Mouse (Mus musculus) megakaryocyte progenitor cell, adult 5-6 weeks (primary cell): ENCODE results near the gene Olfr31. TPM values are rescaled to one million over a fixed set of nuclear protein-coding genes. Genes with fewer than 3 reads are reported as not detected.

Source experiments
- ATAC-seq: replicated peaks from 2 replicates; pipeline ENCODE4 v1.8.0; 2016; ENCODE audit warnings: mild to moderate bottlenecking, moderate TSS enrichment, inconsistent platforms; ENCODE audit not compliant: poor library complexity
- total RNA-seq, 2 experiments: library from RNA; stranded (forward) in 1 of 2; stranded (reverse) in 1 of 2; fragments of 157-497, 149-512 nt in 1 of 2; fragments of 200-1000 nt in 1 of 2; gene quantifications; 2 replicates each; pipeline versions ENCODE4 v1.2.3 to v1.2.4; 2015 to 2017

Gene Olfr31
- total RNA-seq (2015) (not detected in 2 replicates), total RNA-seq (2017) (not detected in 2 replicates)

DNA sequence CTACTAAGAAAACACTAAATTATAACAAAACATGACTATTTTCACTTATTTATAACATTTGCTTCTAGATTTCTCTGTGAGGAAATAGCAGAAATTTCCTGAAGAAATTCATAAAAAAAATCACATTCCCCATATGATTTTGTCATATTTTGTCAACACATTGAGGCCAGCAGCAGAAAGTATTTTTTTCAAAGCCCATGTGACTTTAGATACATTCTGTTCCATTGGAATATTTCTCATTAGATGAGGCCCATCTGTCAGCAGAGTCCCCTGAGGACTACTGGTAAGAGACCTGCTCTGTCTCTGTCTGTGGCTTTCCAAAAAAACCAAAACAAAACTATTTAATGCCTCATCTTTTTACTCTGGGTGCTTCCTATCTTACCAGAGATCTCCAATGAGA, at the start of gene Olfr31:
TSS of gene Olfr31 (plus strand) at position 301 of the 400 bp plus-strand sequence.
- ATAC-seq: no peak

- ATAC-seq: peak; percentile 100
Measured at GRCm38 (mm10) chr14:14294426-14294825, 28.2 kb upstream of the Olfr31 start.

- ATAC-seq: no peak
Measured at GRCm38 (mm10) chr14:14308938-14309337, 13.7 kb upstream of the Olfr31 start.

- no peak for ATAC-seq
Measured at GRCm38 (mm10) chr14:14309416-14309815, 13.2 kb upstream of the Olfr31 start.

- ATAC-seq: peak; percentile 60
Measured at GRCm38 (mm10) chr14:14345113-14345871, 22.7 kb downstream of the Olfr31 start.

DNA sequence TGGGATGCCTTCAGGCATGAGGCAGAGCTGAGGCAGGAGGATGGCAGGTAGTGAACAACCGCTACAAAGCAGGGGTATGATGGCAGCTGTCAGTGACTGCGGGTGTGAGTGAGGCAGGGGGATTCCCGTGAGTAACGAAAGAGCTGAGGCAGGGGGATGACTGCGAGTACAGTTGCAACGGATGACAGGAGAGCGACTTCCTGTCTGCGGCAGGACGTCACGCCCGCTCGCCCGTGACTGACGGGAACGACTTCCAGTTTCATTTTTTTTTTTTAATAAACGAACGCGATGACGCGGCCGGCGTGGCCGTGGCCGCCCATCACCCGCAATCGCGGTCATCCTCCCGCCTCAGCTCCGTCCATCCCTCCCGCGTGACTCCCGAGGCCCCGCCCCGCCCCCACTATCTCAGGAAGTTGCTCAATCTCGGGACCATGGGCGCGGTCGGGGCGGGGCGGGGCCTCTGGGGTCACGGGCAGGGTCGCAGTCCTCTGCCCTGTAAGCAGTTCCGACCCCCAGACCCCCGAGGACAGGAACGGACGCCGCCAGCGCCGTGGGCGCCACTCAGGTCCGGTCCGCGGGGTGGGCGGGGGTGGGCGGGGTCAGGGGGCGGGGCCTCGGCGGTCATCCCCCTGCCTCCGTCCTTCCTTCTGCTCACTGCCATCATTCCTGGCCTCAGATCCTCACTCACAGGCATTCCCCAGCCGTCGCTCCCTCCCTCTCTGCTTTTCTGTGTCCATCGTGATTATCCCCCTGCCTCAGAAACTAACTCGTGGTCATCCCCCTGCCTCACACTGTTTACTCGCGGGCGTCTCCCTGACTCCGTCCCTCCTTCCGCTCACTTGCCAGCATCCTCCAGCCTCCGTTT, 23.6 kb downstream of the Olfr31 start, which contains the start of gene Il3ra:
TSS of gene Il3ra (plus strand) at position 328 of the 865 bp plus-strand sequence.
- ATAC-seq: peak; percentile 41

- ATAC-seq: no peak
Measured at GRCm38 (mm10) chr14:14346813-14347100, 24.1 kb downstream of the Olfr31 start.

GRCm38 (mm10) chr14:14347151-14347835, 24.7 kb downstream of the Olfr31 start:
- peak; percentile 1; the same call in 1 of the 2 replicates for ATAC-seq

DNA sequence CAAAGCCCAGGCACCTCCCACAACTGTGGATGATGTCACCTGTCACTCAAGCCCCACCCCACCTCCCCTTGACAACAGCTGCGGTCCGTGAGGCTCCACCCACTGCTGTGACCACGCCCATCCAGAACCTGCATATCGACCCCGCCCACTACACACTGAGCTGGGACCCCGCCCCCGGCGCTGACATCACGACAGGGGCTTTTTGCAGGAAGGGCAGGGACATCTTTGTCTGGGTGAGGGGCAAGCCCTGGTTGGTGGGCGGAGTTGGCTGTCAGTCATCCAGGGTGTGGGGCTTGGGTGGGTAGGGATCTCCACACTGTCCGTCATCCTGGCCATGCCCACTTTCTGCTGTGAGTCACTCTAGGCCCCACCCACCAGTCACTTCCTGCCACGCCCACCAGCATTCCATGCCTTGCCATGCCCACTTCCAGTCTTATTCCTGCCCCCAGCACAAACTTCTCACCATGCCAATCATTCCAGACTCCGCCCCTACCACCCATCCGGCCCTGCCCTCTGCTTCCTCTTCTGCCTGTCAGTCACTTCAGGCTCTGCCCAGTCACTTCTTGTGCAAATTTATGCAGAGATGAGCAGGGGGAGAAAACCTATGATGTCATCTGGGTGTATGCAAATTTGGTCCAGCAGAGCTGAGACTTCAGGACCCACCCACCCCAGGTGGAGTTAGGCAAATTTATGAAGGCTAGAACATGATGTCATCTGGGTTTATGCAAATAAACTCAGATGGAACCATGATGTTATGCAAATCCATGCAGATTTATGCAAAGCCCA, 25.4 kb downstream of the Olfr31 start:
- peak; percentile 6 for ATAC-seq

- ATAC-seq: no peak
Measured at GRCm38 (mm10) chr14:14348674-14349401, 26.2 kb downstream of the Olfr31 start.

DNA sequence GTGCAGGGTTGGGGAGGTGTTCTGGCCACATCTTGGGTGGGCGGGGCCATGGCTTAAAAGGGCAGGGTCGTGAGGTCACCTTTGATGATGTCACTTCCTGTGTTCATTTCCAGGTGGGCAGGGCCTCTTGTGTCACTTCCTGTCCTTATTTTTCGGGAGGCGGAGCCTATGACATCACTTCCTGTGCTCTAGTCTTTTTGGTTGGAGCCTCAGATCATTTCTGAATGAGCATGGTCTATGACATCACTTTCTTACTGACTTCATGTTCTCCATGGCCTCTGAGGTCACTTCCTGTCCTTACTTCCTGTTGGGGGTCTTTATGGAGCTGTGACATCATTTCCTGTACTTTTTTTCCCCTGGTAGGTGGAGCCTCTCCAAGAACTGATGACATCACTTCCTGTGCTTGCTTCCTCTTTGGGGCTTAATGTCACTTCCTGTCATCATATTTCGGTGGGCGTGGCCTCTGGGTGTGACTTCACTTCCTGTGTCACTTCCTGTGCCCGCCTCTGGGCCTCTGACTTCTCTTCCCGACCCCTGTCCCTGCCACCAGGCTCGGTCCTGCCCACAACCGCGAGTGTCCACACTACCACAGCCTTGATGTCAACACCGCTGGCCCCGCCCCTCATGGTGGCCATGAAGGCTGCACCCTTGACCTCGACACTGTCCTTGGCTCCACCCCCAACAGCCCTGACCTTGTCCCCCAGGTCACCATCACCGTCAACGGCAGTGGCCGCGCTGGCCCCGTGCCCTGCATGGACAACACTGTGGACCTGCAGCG, 27.0 kb downstream of the Olfr31 start:
- ATAC-seq: 0 out of 2 replicates have a peak, but pooled peaks have one; percentile 1

GRCm38 (mm10) chr14:14350263-14351147, 27.9 kb downstream of the Olfr31 start:
- no peak for ATAC-seq

GRCm38 (mm10) chr14:14351148-14351455, 28.5 kb downstream of the Olfr31 start:
- no peak for ATAC-seq

DNA sequence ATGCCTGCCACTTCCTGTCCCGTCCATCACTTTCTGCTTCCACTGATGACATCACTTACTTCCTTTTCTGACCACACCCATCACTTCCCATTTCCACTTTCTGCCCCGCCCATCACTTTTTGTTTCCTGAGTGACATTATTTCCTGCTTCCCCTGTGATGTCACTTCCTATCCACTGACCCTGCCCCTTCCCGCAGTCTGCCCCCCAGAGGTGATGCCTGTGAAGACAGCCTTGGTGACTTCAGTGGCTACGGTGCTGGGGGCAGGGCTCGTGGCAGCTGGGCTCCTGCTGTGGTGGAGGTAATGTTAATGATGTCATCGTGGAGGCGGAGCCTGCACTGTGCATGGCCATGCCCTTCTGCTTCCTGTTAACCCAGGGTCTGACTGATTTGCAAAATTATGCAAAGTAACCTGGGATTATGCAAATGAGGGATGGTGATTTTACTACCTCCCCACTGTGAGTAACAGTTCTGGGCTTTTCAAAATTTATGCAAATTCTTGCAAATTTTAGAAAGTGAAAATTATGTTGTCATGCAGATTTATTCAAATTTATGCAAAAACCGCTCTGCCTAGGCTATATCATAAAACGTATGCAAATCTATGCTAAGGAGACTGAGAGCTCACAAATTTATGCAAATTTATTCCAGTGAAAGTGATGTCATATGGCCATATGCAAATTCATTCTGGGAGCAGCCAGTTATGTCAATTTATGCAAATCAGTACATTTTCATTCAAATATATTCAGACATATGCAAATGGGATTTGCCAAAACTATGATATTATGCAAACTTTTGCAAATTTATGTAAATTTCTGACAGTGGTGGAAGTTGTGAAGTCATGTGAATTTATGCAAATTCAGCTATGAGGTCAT, 29.3 kb downstream of the Olfr31 start:
- peak; percentile 3; the same call in 1 of the 2 replicates for ATAC-seq

- no peak for ATAC-seq
Measured at GRCm38 (mm10) chr14:14352606-14353005, 30.0 kb downstream of the Olfr31 start.

DNA sequence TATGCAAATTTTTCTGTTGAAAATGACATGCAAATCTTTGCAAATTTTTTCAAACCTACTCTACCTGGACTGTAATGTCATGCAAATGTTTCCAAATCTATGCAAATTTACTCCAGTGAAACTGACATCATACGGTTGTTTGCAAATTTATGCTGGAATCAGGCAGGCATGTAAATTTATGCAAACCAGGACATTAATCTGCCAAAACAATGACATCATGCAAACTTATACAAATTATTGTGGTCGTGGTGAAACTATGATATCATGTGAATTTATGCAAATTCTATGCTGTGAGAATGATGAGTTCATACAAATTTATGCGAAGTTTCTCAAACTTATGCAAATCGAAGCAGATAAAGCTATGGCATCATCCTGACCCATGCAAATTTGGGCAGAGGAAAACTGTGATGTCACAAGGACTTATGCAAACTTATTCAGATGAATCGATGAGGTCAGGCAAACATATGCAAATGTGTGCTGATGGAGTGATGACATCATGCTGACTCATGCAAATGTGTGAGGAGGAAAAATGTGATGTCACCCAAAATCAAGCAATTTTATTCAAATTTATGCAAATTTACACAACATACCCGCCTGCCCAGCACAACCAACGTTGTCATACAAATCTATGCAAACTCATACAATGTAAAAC, 30.6 kb downstream of the Olfr31 start:
- ATAC-seq: no peak
